In genomic region chr8:109632498-109632897, GRCm38 (mm10) we compare ENCODE assay signal across 25 mouse cellular contexts. TPM values are rescaled to one million over a fixed set of nuclear protein-coding genes. Genes with fewer than 3 reads are reported as not detected.
A peak's percentile ranks its signal among the peaks of the same experiment; 100 is the strongest.
DNase-seq lines count a peak whose midpoint lies in the region; ATAC-seq lines count a peak whose summit lies in the region.
"Had no signal": no experiment of that assay in that cellular context is flagged by ENCODE, and none has a peak within 500 bp of the region (broad histone marks: within the 10 kb centered on the region; RNA-seq: fewer than 3 reads in every experiment).

No protein-coding gene starts in this region.

- DNase-seq in forebrain, embryonic 14.5 days (ENCODE audit: low spot score): peak; percentile 5
- DNase-seq in layer of hippocampus, adult 18-20 months (ENCODE audit: low spot score in 2 of 2): peak; percentile 28 to 67
- no peak for DNase-seq in layer of hippocampus, adult 11-12 months (ENCODE audit: low spot score)
- DNase-seq in midbrain, embryonic 14.5 days: peak; percentile 17
- peak; percentile 55 for DNase-seq in brain, adult 2 months (ENCODE audit: low read depth, low spot score)
- DNase-seq in ovary, postnatal 10 days (ENCODE audit: low spot score): no peak
- DNase-seq: adrenal gland, adult 8-10 months; adrenal gland, postnatal 25 days; cerebellum, adult 11 months; cerebellum, adult 2 months; cerebellum, adult 9-11 months; cerebellum, postnatal 25 days; gastrocnemius, postnatal 25 days; heart, adult 18-20 months; heart, postnatal 10 days; heart, postnatal 36 days had no signal

- no peak overlapping the region for H3K4me3 ChIP-seq in forebrain, embryonic 14.5 days (ENCODE audit: low read depth, low read length)
- no peak overlapping the region for H3K4me3 ChIP-seq in forebrain, embryonic 16.5 days (replicated peaks; ENCODE audit: low read length)
- H3K4me3 ChIP-seq in midbrain, embryonic 14.5 days (replicated peaks; ENCODE audit: low read depth, low read length): no peak overlapping the region
- H3K4me3 ChIP-seq in midbrain, embryonic 13.5 days (replicated peaks): no peak overlapping the region
- H3K4me3 ChIP-seq: embryonic facial prominence, embryonic 12.5 days; embryonic facial prominence, embryonic 15.5 days; heart, embryonic 12.5 days; heart, embryonic 15.5 days had no signal

- ATAC-seq in forebrain, embryonic 14.5 days: no peak
- no peak for ATAC-seq in forebrain, embryonic 16.5 days
- no peak for ATAC-seq in midbrain, embryonic 14.5 days (ENCODE audit: low FRiP score, low TSS enrichment)
- no peak for ATAC-seq in midbrain, embryonic 13.5 days
- ATAC-seq: activated CD4-positive, CD25-positive, alpha-beta regulatory T cell, adult 4 months had no signal

- H3K9ac ChIP-seq in forebrain, embryonic 14.5 days (ENCODE audit: low read length): no peak overlapping the region
- no peak overlapping the region for H3K9ac ChIP-seq in forebrain, embryonic 16.5 days (replicated peaks; ENCODE audit: low read depth, low read length)
- H3K9ac ChIP-seq in midbrain, embryonic 14.5 days (replicated peaks; ENCODE audit: low read length): no peak overlapping the region
- H3K9ac ChIP-seq in midbrain, embryonic 13.5 days (replicated peaks): no peak overlapping the region
- H3K9ac ChIP-seq: embryonic facial prominence, embryonic 12.5 days; embryonic facial prominence, embryonic 15.5 days; heart, embryonic 12.5 days; heart, embryonic 15.5 days; hindbrain, embryonic 14.5 days had no signal

- no peaks in the 10 kb centered on the region for H3K9me3 ChIP-seq in forebrain, embryonic 14.5 days (replicated peaks; ENCODE audit: control insufficient read depth, low read length)
- H3K9me3 ChIP-seq in forebrain, embryonic 16.5 days (ENCODE audit: control insufficient read depth, low read length): no peaks in the 10 kb centered on the region
- H3K9me3 ChIP-seq in midbrain, embryonic 14.5 days (ENCODE audit: control insufficient read depth, low read length): no peaks in the 10 kb centered on the region
- no peaks in the 10 kb centered on the region for H3K9me3 ChIP-seq in midbrain, embryonic 13.5 days
- H3K9me3 ChIP-seq: embryonic facial prominence, embryonic 12.5 days; embryonic facial prominence, embryonic 15.5 days; heart, embryonic 12.5 days; heart, embryonic 15.5 days had no signal

- H3K36me3 ChIP-seq in forebrain, embryonic 14.5 days (ENCODE audit: control insufficient read depth, insufficient read depth, low read length): no peaks in the 10 kb centered on the region
- H3K36me3 ChIP-seq in forebrain, embryonic 16.5 days (ENCODE audit: control insufficient read depth, insufficient read depth): no peaks in the 10 kb centered on the region
- H3K36me3 ChIP-seq in midbrain, embryonic 14.5 days (ENCODE audit: control insufficient read depth, insufficient read depth, low read length): no peaks in the 10 kb centered on the region
- H3K36me3 ChIP-seq in midbrain, embryonic 13.5 days: no peaks in the 10 kb centered on the region
- H3K36me3 ChIP-seq: embryonic facial prominence, embryonic 12.5 days; embryonic facial prominence, embryonic 15.5 days; heart, embryonic 12.5 days; heart, embryonic 15.5 days had no signal

- no peaks in the 10 kb centered on the region for H3K4me1 ChIP-seq in forebrain, embryonic 14.5 days (ENCODE audit: control insufficient read depth, insufficient read depth, low read length)
- no peaks in the 10 kb centered on the region for H3K4me1 ChIP-seq in forebrain, embryonic 16.5 days (replicated peaks; ENCODE audit: control insufficient read depth, insufficient read depth, low read length)
- H3K4me1 ChIP-seq in midbrain, embryonic 14.5 days (ENCODE audit: control insufficient read depth, insufficient read depth, low read length): no peaks in the 10 kb centered on the region
- no peaks in the 10 kb centered on the region for H3K4me1 ChIP-seq in midbrain, embryonic 13.5 days (replicated peaks)
- H3K4me1 ChIP-seq: embryonic facial prominence, embryonic 12.5 days; embryonic facial prominence, embryonic 15.5 days; heart, embryonic 12.5 days; heart, embryonic 15.5 days had no signal

- WGBS in forebrain, embryonic 14.5 days: 75% methylated on average over 5 of the region's 5 CpGs
- WGBS in forebrain, embryonic 16.5 days: 76% methylated on average over 5 of the region's 5 CpGs
- 66% methylated on average over 5 of the region's 5 CpGs for WGBS in midbrain, embryonic 14.5 days
- WGBS in midbrain, embryonic 13.5 days: 77% methylated on average over 5 of the region's 5 CpGs

- H3K27me3 ChIP-seq in forebrain, embryonic 14.5 days (replicated peaks; ENCODE audit: control insufficient read depth, insufficient read depth, low read length): no peaks in the 10 kb centered on the region
- H3K27me3 ChIP-seq in forebrain, embryonic 16.5 days (replicated peaks; ENCODE audit: control insufficient read depth, insufficient read depth, low read length): no peaks in the 10 kb centered on the region
- no peaks in the 10 kb centered on the region for H3K27me3 ChIP-seq in midbrain, embryonic 14.5 days (ENCODE audit: control insufficient read depth, insufficient read depth, low read length)
- H3K27me3 ChIP-seq in midbrain, embryonic 13.5 days: no peaks in the 10 kb centered on the region
- H3K27me3 ChIP-seq: embryonic facial prominence, embryonic 12.5 days; embryonic facial prominence, embryonic 15.5 days; heart, embryonic 15.5 days had no signal

- H3K27ac ChIP-seq in forebrain, embryonic 14.5 days (ENCODE audit: low read depth, low read length): no peak overlapping the region
- no peak overlapping the region for H3K27ac ChIP-seq in forebrain, embryonic 16.5 days (ENCODE audit: low read length)
- H3K27ac ChIP-seq in midbrain, embryonic 14.5 days (replicated peaks; ENCODE audit: low read depth, low read length): no peak overlapping the region
- H3K27ac ChIP-seq in midbrain, embryonic 13.5 days: no peak overlapping the region
- H3K27ac ChIP-seq: embryonic facial prominence, embryonic 12.5 days; embryonic facial prominence, embryonic 15.5 days; heart, embryonic 15.5 days; hindbrain, embryonic 14.5 days had no signal

- H3K4me2 ChIP-seq in forebrain, embryonic 14.5 days (ENCODE audit: low read length): no peak overlapping the region
- no peak overlapping the region for H3K4me2 ChIP-seq in forebrain, embryonic 16.5 days (ENCODE audit: low read length)
- no peak overlapping the region for H3K4me2 ChIP-seq in midbrain, embryonic 14.5 days (ENCODE audit: low read length)
- H3K4me2 ChIP-seq in midbrain, embryonic 13.5 days (replicated peaks): no peak overlapping the region
- H3K4me2 ChIP-seq: embryonic facial prominence, embryonic 12.5 days; embryonic facial prominence, embryonic 15.5 days; heart, embryonic 12.5 days; heart, embryonic 15.5 days; hindbrain, embryonic 14.5 days had no signal

RNA-seq across cellular contexts. Expression of gene Pkd1l3, which starts 18.2 kb away (rescaled TPM):
- 0.11 TPM in 1 of 2 replicates, not detected in the other for polyA plus RNA-seq in forebrain, embryonic 14.5 days (2014; fragmentation: Nextera tagmentation; extraction: Ambion mirVana)
- polyA plus RNA-seq in forebrain, embryonic 16.5 days (2015; fragmentation: Nextera tagmentation; extraction: Ambion mirVana): 0.03 TPM in 1 of 2 replicates, not detected in the other
- total RNA-seq in layer of hippocampus, adult 18-20 months (2021): 1 to 10 TPM; 2.0 to 3.1 TPM
- polyA plus RNA-seq in midbrain, embryonic 14.5 days (2014; fragmentation: Nextera tagmentation; extraction: Ambion mirVana): 0.12 TPM in 1 of 2 replicates, not detected in the other
- 0.12 and 0.21 TPM in 2 replicates for polyA plus RNA-seq in midbrain, embryonic 13.5 days (2015; fragmentation: Nextera tagmentation; extraction: Ambion mirVana)
- total RNA-seq: gastrocnemius, postnatal 25 days; heart, postnatal 36 days had no signal

RNA-seq across cellular contexts. Expression of gene Dhodh, which starts 24.0 kb away (rescaled TPM):
- polyA plus RNA-seq in forebrain, embryonic 14.5 days (2014; fragmentation: Nextera tagmentation; extraction: Ambion mirVana): 33.4 and 34.8 TPM in 2 replicates
- polyA plus RNA-seq in forebrain, embryonic 16.5 days (2015; fragmentation: Nextera tagmentation; extraction: Ambion mirVana): 35.0 and 35.5 TPM in 2 replicates
- total RNA-seq in layer of hippocampus, adult 18-20 months (2021): 10 to 100 TPM; 22.7 to 26.4 TPM
- 28.7 and 31.1 TPM in 2 replicates for polyA plus RNA-seq in midbrain, embryonic 14.5 days (2014; fragmentation: Nextera tagmentation; extraction: Ambion mirVana)
- 36.8 and 36.9 TPM in 2 replicates for polyA plus RNA-seq in midbrain, embryonic 13.5 days (2015; fragmentation: Nextera tagmentation; extraction: Ambion mirVana)

RNA-seq across cellular contexts. Expression of gene Hp, which starts 53.5 kb away (rescaled TPM):
- polyA plus RNA-seq in forebrain, embryonic 14.5 days (2014; fragmentation: Nextera tagmentation; extraction: Ambion mirVana): 0.13 and 0.64 TPM in 2 replicates
- polyA plus RNA-seq in forebrain, embryonic 16.5 days (2015; fragmentation: Nextera tagmentation; extraction: Ambion mirVana): 0.20 and 0.30 TPM in 2 replicates
- total RNA-seq in layer of hippocampus, adult 18-20 months (2021): not detected
- polyA plus RNA-seq in midbrain, embryonic 14.5 days (2014; fragmentation: Nextera tagmentation; extraction: Ambion mirVana): not detected in 2 replicates
- 0.24 and 0.35 TPM in 2 replicates for polyA plus RNA-seq in midbrain, embryonic 13.5 days (2015; fragmentation: Nextera tagmentation; extraction: Ambion mirVana)
- total RNA-seq: ES-E14 had no signal
- polyA plus RNA-seq: activated CD4-positive, CD25-positive, alpha-beta regulatory T cell, adult 4 months had no signal

Comparison
In these comparisons a context has a peak if more than half of its experiments do, and no peak if none do; other contexts are left out.
1. DNase-seq: peak in forebrain, embryonic 14.5 days (single experiment), layer of hippocampus, adult 18-20 months (2 of 2), midbrain, embryonic 14.5 days (single experiment) and brain, adult 2 months (single experiment); none in layer of hippocampus, adult 11-12 months (single experiment) and ovary, postnatal 10 days (single experiment).